Mouse (Mus musculus) intestine, postnatal 0 days (tissue): Measurements from ENCODE around the gene Dll4. TPM values are rescaled to one million over a fixed set of nuclear protein-coding genes. Genes with fewer than 3 reads are reported as not detected.
A peak's percentile ranks its signal among the peaks of the same experiment; 100 is the strongest.

ENCODE experiments used
- ATAC-seq: fragments of 200-750 bp; cut with Nextera tagmentation; 2 replicates; pipeline ENCODE4 v1.8.0; 2017; ENCODE audit warnings: mild to moderate bottlenecking, moderate TSS enrichment, moderate library complexity
- H3K27ac ChIP-seq: fragments of 300-500 bp; sonication (generic); 2 replicates; pipeline ENCODE4 v1.5.1; 2014; ENCODE audit warnings: mild to moderate bottlenecking, low read depth, low read length, moderate library complexity
- H3K27me3 ChIP-seq: fragments of 300-500 bp; sonication (generic); replicated peaks from 2 replicates; pipeline ENCODE4 v1.6.1; 2014; ENCODE audit warnings: low read length, mixed read lengths; ENCODE audit not compliant: control insufficient read depth, insufficient read depth
- H3K36me3 ChIP-seq: fragments of 300-500 bp; sonication (generic); 2 replicates; pipeline ENCODE4 v1.6.1; 2014; ENCODE audit warnings: mild to moderate bottlenecking, moderate library complexity; ENCODE audit not compliant: control insufficient read depth, insufficient read depth
- H3K4me1 ChIP-seq: fragments of 300-500 bp; sonication (generic); replicated peaks from 2 replicates; pipeline ENCODE4 v1.6.1; 2014; ENCODE audit warnings: antibody characterized with exemption, low read length, mixed read lengths; ENCODE audit not compliant: control insufficient read depth, insufficient read depth
- H3K4me2 ChIP-seq: fragments of 300-500 bp; sonication (generic); replicated peaks from 2 replicates; pipeline ENCODE4 v1.6.1; 2014; ENCODE audit warnings: low read depth, mild to moderate bottlenecking, moderate library complexity
- H3K4me3 ChIP-seq: fragments of 300-500 bp; sonication (generic); 2 replicates; pipeline ENCODE4 v1.5.1; 2014; ENCODE audit warnings: low read depth, low read length
- H3K9ac ChIP-seq: fragments of 300-500 bp; sonication (generic); 2 replicates; pipeline ENCODE4 v1.6.1; 2014; ENCODE audit warnings: mild to moderate bottlenecking, low read depth, low read length
- H3K9me3 ChIP-seq: fragments of 300-500 bp; sonication (generic); 2 replicates; pipeline ENCODE4 v1.6.1; 2016; ENCODE audit warnings: mixed run types; ENCODE audit not compliant: control insufficient read depth
- CTCF ChIP-seq: sonication (generic); IDR thresholded peaks from 2 replicates; pipeline ENCODE4 v1.5.1; 2016; ENCODE audit warnings: low read depth, mild to moderate bottlenecking, control low read depth, antibody characterized with exemption, moderate library complexity
- WGBS: fragments of 180-500 bp; shearing (Covaris S2); extraction: QIAGEN DNeasy Blood & Tissue Kit; methylation state at CpG from one replicate; pipeline ENCODE4 v1.1.7; 2014; 5-methylcytosine and 5-hydroxymethylcytosine counted together
- polyA plus RNA-seq: library from polyadenylated mRNA; unstranded; fragments of >200 nt; fragmentation: Nextera tagmentation; extraction: Ambion mirVana; gene quantifications from 2 replicates; pipeline ENCODE4 v1.2.1, GENCODE M21; 2015

The Dll4 gene
- 3.7 and 4.1 TPM in 2 replicates for polyA plus RNA-seq

DNA sequence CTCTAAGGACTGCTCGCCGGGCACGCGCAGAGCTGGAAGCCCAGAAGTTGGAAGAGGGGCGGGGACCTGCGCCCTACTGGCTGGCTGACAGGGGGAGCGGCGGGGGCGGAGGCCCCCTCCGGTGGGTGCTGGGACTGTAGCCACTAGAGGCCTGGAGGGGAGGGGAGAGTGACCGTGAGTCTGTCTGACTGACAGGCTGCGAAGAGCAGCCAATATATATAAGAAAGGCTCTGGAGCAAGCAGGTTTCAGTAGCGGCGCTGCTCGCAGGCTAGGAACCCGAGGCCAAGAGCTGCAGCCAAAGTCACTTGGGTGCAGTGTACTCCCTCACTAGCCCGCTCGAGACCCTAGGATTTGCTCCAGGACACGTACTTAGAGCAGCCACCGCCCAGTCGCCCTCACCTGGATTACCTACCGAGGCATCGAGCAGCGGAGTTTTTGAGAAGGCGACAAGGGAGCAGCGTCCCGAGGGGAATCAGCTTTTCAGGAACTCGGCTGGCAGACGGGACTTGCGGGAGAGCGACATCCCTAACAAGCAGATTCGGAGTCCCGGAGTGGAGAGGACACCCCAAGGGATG lies at the start of gene Dll4:
Dll4 (plus strand) TSS at position 217 of the 576 bp plus-strand sequence.
- Histone ChIP-seq H3K4me1 (peaks cover 13% of the 10 kb centered on the region), H3K9me3 (no peaks in the 10 kb centered on the region), H3K27me3 (peaks cover 34% of the 10 kb centered on the region), H3K36me3 (no peaks in the 10 kb centered on the region), H3K4me2 (peak within 1 kb of the TSS; percentile 98), H3K27ac (peak within 1 kb of the TSS; percentile 71), H3K4me3 (peak within 1 kb of the TSS; percentile 55), H3K9ac (peak within 1 kb of the TSS; percentile 60)
- peak; percentile 42 for TF ChIP-seq CTCF
- 1% methylated on average over 33 of the region's 33 CpGs for WGBS
- peak; percentile 50 for ATAC-seq

DNA sequence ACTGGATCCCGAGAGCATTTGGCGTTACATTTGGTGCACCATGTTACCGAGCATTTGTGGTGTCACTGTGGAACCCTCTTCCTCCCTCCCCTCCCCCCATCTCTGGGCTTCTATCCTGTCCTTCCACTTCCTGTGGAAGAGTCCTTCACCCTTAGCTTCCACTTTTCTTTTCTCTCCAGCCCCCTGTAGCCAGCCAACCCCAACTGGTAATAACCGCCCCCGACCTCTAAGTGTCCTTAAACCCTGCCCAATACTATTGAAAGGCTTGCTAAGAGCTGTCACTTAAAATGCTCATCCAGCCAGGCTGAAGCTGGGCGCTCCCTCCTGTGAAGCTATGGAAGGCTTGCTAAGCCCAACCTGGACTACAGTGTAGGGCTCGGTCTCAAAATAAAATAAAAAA lies 48.7 kb upstream of the Dll4 start:
- H3K4me1 ChIP-seq, result no peaks in the 10 kb centered on the region
- WGBS, result 83% methylated on average over 7 of the region's 7 CpGs
- TF ChIP-seq CTCF, result no peak

DNA sequence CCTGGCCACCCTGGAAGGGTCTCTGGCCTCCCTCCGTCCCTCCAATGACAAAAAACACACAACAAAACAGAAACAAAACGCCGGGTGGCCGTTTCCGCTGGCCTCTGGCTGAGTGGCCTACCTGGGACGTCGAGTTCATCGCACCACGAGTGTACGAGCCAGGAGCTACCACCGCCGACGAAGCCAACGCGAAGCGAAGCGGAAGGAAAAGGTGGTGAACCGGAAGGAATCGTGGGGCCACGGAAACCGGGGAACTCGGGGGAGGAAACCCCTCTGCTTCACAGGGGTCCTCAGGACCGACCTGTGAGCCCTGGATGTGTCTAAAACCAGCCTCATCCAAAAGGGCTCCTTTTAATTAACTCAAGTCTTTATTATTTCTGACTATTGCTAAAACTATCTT lies 47.8 kb upstream of the Dll4 start:
- no peak for ATAC-seq
- Histone ChIP-seq H3K4me1 (no peaks in the 10 kb centered on the region), H3K9me3 (no peaks in the 10 kb centered on the region), H3K27ac (no peak overlapping the region), H3K36me3 (no peaks in the 10 kb centered on the region), H3K4me3 (no peak overlapping the region), H3K4me2 (no peak overlapping the region), H3K9ac (no peak overlapping the region), H3K27me3 (no peaks in the 10 kb centered on the region)
- WGBS, result 88% methylated on average over 23 of the region's 23 CpGs
- TF ChIP-seq CTCF, result no peak

More for the DNA sequence above, 48.7 kb upstream of the Dll4 start:
- Histone ChIP-seq H3K27ac (no peak overlapping the region), H3K4me3 (no peak overlapping the region), H3K9me3 (no peaks in the 10 kb centered on the region), H3K27me3 (no peaks in the 10 kb centered on the region), H3K9ac (no peak overlapping the region), H3K36me3 (no peaks in the 10 kb centered on the region), H3K4me2 (no peak overlapping the region)
- ATAC-seq, result no peak

DNA sequence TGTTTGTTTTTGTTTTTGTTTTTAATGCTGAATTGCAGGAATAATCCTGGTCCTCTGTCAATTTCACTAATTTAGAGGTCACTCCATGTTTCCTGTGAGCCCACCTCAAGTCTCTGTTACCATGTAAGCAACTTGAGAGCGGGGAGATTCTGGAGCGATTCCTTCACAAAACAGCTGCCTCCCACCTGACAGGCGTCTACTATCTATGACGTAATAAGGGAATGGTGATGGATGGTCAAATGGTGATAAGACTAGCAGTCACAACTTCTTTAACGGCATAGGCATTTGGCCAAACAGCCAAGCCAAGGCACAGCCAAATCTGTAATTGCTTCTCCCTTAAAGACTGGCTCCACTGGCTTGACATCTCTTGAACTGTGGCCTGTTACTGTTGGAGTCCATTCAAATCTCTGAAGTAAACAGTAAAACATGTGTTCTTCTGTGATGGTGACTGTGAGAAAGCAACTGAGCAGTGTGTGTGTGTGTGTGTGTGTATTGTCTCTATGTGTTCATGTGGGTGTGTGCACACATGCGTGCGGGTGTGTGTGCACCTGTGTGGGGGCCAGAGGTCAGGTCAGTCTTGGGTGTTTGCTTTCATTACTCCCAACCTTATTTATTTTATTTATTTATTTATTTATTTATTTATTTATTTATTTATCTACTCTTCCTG lies 43.6 kb upstream of the Dll4 start:
- no peak overlapping the region for H3K4me3 ChIP-seq
- TF ChIP-seq CTCF, result no peak
- H3K9me3 ChIP-seq, result no peaks in the 10 kb centered on the region
- H3K4me1 ChIP-seq, result no peaks in the 10 kb centered on the region
- 65% methylated on average over 7 of the region's 7 CpGs for WGBS
- no peaks in the 10 kb centered on the region for H3K27me3 ChIP-seq
- no peaks in the 10 kb centered on the region for H3K36me3 ChIP-seq
- no peak overlapping the region for H3K9ac ChIP-seq
- no peak for ATAC-seq
- no peak overlapping the region for H3K27ac ChIP-seq
- H3K4me2 ChIP-seq, result no peak overlapping the region

DNA sequence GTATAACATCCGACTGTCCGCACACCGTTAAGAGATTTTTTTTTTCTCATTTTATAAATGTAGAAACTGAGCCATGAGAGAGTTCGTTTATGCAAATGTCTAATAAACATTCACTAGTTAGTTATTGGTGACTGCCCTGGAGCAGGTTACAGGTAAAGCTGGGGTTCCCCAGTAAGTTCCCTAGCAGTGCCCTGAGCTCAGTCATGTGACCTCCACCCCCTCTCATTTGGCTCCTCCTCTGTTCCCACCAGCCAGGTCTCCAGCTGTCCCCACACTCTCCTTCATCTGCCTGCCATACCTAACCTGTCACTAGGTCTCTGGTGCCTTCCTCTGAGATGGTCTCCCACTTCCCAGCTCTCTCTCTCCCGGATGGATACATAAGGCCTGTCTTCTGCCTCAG lies 38.2 kb upstream of the Dll4 start:
- no peak overlapping the region for H3K27ac ChIP-seq
- H3K27me3 ChIP-seq, result no peaks in the 10 kb centered on the region
- ATAC-seq, result no peak
- no peaks in the 10 kb centered on the region for H3K9me3 ChIP-seq
- H3K4me1 ChIP-seq, result no peaks in the 10 kb centered on the region
- no peak overlapping the region for H3K4me2 ChIP-seq
- H3K36me3 ChIP-seq, result peaks cover 19% of the 10 kb centered on the region
- H3K4me3 ChIP-seq, result no peak overlapping the region
- TF ChIP-seq CTCF, result no peak
- H3K9ac ChIP-seq, result no peak overlapping the region
- WGBS, result 90% methylated on average over 5 of the region's 5 CpGs

DNA sequence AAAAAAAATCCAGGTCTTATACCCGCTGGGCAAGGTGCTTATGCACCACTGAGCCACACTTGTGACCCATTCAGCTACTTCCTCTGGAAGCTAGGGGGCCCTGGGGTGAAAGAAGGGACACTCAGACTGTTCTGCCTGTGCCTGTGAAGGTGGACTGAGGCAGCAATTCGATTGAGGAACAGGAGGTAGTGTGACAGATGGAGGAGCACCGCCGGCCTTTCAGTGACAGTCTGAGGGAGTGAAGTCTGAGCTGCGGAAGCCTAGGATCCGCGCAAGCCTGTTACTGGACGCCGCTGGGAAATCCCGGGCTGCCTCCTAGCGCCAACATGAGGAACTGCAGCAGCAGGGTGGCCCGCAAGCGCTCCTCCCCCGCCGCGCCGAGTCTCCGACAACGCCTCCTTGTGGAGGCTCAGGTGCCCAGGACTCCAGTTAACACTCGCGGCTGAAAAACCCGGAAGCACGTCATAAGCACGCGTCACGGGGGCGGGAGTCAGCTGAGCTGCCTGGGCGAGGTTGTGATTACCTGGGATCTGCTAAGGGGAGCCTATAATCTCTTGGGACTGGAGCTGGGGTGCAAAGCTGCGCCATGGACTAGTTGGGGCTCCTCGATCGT lies 37.2 kb upstream of the Dll4 start, which contains the start of gene Vps18:
Vps18 (plus strand) TSS at position 471 of the 613 bp plus-strand sequence.
- Histone ChIP-seq H3K4me2 (peak within 1 kb of the TSS; percentile 84), H3K9ac (peak within 1 kb of the TSS; percentile 82), H3K27me3 (no peaks in the 10 kb centered on the region), H3K9me3 (no peaks in the 10 kb centered on the region), H3K4me1 (no peaks in the 10 kb centered on the region), H3K36me3 (peaks cover 29% of the 10 kb centered on the region), H3K4me3 (peak within 1 kb of the TSS; percentile 72), H3K27ac (peak within 1 kb of the TSS; percentile 91)
- ATAC-seq, result peak; percentile 92
- peak; percentile 100 for TF ChIP-seq CTCF
- under 1% methylated on average over 31 of the region's 31 CpGs for WGBS
